Mouse (Mus musculus): ENCODE measurements around the gene Tmc3. TPM values are rescaled to one million over a fixed set of nuclear protein-coding genes. Genes with fewer than 3 reads are reported as not detected.

Tmc3 gene
- total and polyA plus RNA-seq, 3 experiments, result not detected

GRCm38 (mm10) chr7:83554477-83554876, 30.2 kb upstream of the Tmc3 start:
- H3K9me3 ChIP-seq (replicated peaks; ENCODE audit: insufficient read depth, low read length), result no peaks in the 10 kb centered on the region
- H3K4me3 ChIP-seq (ENCODE audit: control insufficient read depth in 1 of 2, insufficient read depth in 1 of 2, low read depth in 2 of 2, low read length in 2 of 2), result no peak overlapping the region
- no peaks in the 10 kb centered on the region for H3K4me1 ChIP-seq (ENCODE audit: control insufficient read depth in 1 of 2, insufficient read depth in 2 of 2, low read length in 2 of 2)
- no peak for DNase-seq (ENCODE audit: low read depth, low spot score)
- H3K79me2 ChIP-seq (ENCODE audit: control insufficient read depth, insufficient read depth, low read length, poor library complexity), result no peaks in the 10 kb centered on the region
- no peaks in the 10 kb centered on the region for H3K36me3 ChIP-seq (ENCODE audit: control insufficient read depth in 1 of 2, insufficient read depth in 2 of 2, low read length in 2 of 2)
- H3K27me3 ChIP-seq (ENCODE audit: control insufficient read depth in 1 of 2, insufficient read depth in 2 of 2, low read length in 2 of 2), result no peaks in the 10 kb centered on the region; a peak in 1 of 4 replicates
- TF ChIP-seq JUND (IDR thresholded peaks at IDR 0.05; ENCODE audit: low read depth, low read length) (no peak), MAFK (IDR thresholded peaks at IDR 0.05; ENCODE audit: borderline replicate concordance, low read depth, low read length) (no peak), GATA1 (IDR thresholded peaks at IDR 0.05; ENCODE audit: low read depth, low read length) (no peak), UBTF (IDR thresholded peaks at IDR 0.05; ENCODE audit: borderline replicate concordance, insufficient read depth, low read depth, low read length) (no peak), MAX (IDR thresholded peaks at IDR 0.05; ENCODE audit: low read length) (no peak), E2F4 (IDR thresholded peaks at IDR 0.05; ENCODE audit: borderline replicate concordance, low read depth, low read length) (no peak), MAZ (IDR thresholded peaks at IDR 0.05; ENCODE audit: low read depth, low read length) (no peak), NELFE (IDR thresholded peaks at IDR 0.05; ENCODE audit: low read depth, low read length) (no peak)
- no peak overlapping the region for H3K27ac ChIP-seq (ENCODE audit: control insufficient read depth, low read depth, low read length)
- H3K9ac ChIP-seq (ENCODE audit: control insufficient read depth, low read depth, low read length, poor library complexity, severe bottlenecking), result no peak overlapping the region

GRCm38 (mm10) chr7:83556488-83556887, 28.2 kb upstream of the Tmc3 start:
- no peaks in the 10 kb centered on the region for H3K4me1 ChIP-seq (ENCODE audit: control insufficient read depth in 1 of 2, insufficient read depth in 2 of 2, low read length in 2 of 2)
- no peak for TF ChIP-seq USF1 (IDR thresholded peaks at IDR 0.05; ENCODE audit: low read depth, low read length)
- TF ChIP-seq UBTF (IDR thresholded peaks at IDR 0.05; ENCODE audit: borderline replicate concordance, insufficient read depth, low read depth, low read length), result no peak
- no peak for TF ChIP-seq GABPA (IDR thresholded peaks at IDR 0.05; ENCODE audit: low read depth, low read length)
- TF ChIP-seq MAFK (IDR thresholded peaks at IDR 0.05; ENCODE audit: borderline replicate concordance, low read depth, low read length), result no peak
- no peak for TF ChIP-seq MYC (IDR thresholded peaks at IDR 0.05; ENCODE audit: low read depth, low read length)
- no peak for TF ChIP-seq TAL1 (IDR thresholded peaks at IDR 0.05; ENCODE audit: low read length)
- no peak for TF ChIP-seq GATA1 (IDR thresholded peaks at IDR 0.05; ENCODE audit: low read depth, low read length)
- H3K36me3 ChIP-seq (ENCODE audit: control insufficient read depth in 1 of 2, insufficient read depth in 2 of 2, low read length in 2 of 2), result no peaks in the 10 kb centered on the region
- no peak for DNase-seq (ENCODE audit: low read depth, low spot score)
- no peak overlapping the region for H3K4me3 ChIP-seq (ENCODE audit: control insufficient read depth in 1 of 2, insufficient read depth in 1 of 2, low read depth in 2 of 2, low read length in 2 of 2)
- no peak overlapping the region for H3K27ac ChIP-seq (ENCODE audit: control insufficient read depth, low read depth, low read length)
- no peaks in the 10 kb centered on the region for H3K9me3 ChIP-seq (replicated peaks; ENCODE audit: insufficient read depth, low read length)
- no peaks in the 10 kb centered on the region for H3K79me2 ChIP-seq (ENCODE audit: control insufficient read depth, insufficient read depth, low read length, poor library complexity)
- no peaks in the 10 kb centered on the region; a peak in 1 of 4 replicates for H3K27me3 ChIP-seq (ENCODE audit: control insufficient read depth in 1 of 2, insufficient read depth in 2 of 2, low read length in 2 of 2)
- no peak overlapping the region for H3K9ac ChIP-seq (ENCODE audit: control insufficient read depth, low read depth, low read length, poor library complexity, severe bottlenecking)

- Histone ChIP-seq H3K4me1 (ENCODE audit: control insufficient read depth in 1 of 2, insufficient read depth in 2 of 2, low read length in 2 of 2) (no peaks in the 10 kb centered on the region), H3K79me2 (ENCODE audit: control insufficient read depth, insufficient read depth, low read length, poor library complexity) (no peaks in the 10 kb centered on the region), H3K4me3 (ENCODE audit: control insufficient read depth in 1 of 2, insufficient read depth in 1 of 2, low read depth in 2 of 2, low read length in 2 of 2) (no peak overlapping the region), H3K9me3 (replicated peaks; ENCODE audit: insufficient read depth, low read length) (no peaks in the 10 kb centered on the region), H3K27me3 (ENCODE audit: control insufficient read depth in 1 of 2, insufficient read depth in 2 of 2, low read length in 2 of 2) (no peaks in the 10 kb centered on the region; a peak in 1 of 4 replicates), H3K36me3 (ENCODE audit: control insufficient read depth in 1 of 2, insufficient read depth in 2 of 2, low read length in 2 of 2) (no peaks in the 10 kb centered on the region), H3K9ac (ENCODE audit: control insufficient read depth, low read depth, low read length, poor library complexity, severe bottlenecking) (no peak overlapping the region), H3K27ac (ENCODE audit: control insufficient read depth, low read depth, low read length) (no peak overlapping the region)
- no peak for DNase-seq (ENCODE audit: low read depth, low spot score)
- TF ChIP-seq NRF1 (IDR thresholded peaks at IDR 0.05; ENCODE audit: insufficient read depth, low read depth, low read length, poor library complexity, severe bottlenecking) (no peak), MYC (IDR thresholded peaks at IDR 0.05; ENCODE audit: low read depth, low read length) (no peak), MEF2A (IDR thresholded peaks at IDR 0.05; ENCODE audit: extremely low read depth, insufficient replicate concordance, low read depth, low read length, poor library complexity, severe bottlenecking) (no peak), GABPA (IDR thresholded peaks at IDR 0.05; ENCODE audit: low read depth, low read length) (no peak), MXI1 (IDR thresholded peaks at IDR 0.05; ENCODE audit: low read depth, low read length) (no peak), ZMIZ1 (IDR thresholded peaks at IDR 0.05; ENCODE audit: low read depth, low read length) (no peak), POLR2A (IDR thresholded peaks at IDR 0.05; ENCODE audit: control insufficient read depth in 1 of 2, insufficient read depth in 1 of 2, low read depth in 1 of 2, low read length in 2 of 2, poor library complexity in 1 of 2) (no peak), NELFE (IDR thresholded peaks at IDR 0.05; ENCODE audit: low read depth, low read length) (no peak), SIN3A (IDR thresholded peaks at IDR 0.05; ENCODE audit: low read length) (no peak)
Observed at GRCm38 (mm10) chr7:83558741-83559280, 25.9 kb upstream of the Tmc3 start.

Data from MEL (cell line).